Mouse (Mus musculus): ENCODE data around the gene Pdhx.

The Pdhx gene

GRCm38 (mm10) chr2:103073219-103073982 is at the start of gene Pdhx, which contains the start of gene Apip:
Pdhx (minus strand) TSS chr2:103073513.
Apip (plus strand) TSS chr2:103073675.
- peak; percentile 99 for DNase-seq

- no peak for DNase-seq
Measured at GRCm38 (mm10) chr2:103119197-103119854, 46.0 kb upstream of the Pdhx start.

- DNase-seq: no peak
Measured at GRCm38 (mm10) chr2:103118324-103119196, 45.2 kb upstream of the Pdhx start.

GRCm38 (mm10) chr2:103117212-103117611 is 43.9 kb upstream of the Pdhx start:
- no peak for DNase-seq

GRCm38 (mm10) chr2:103111669-103112068 is 38.4 kb upstream of the Pdhx start:
- DNase-seq: no peak

- DNase-seq: no peak
Measured at GRCm38 (mm10) chr2:103106172-103106571, 32.9 kb upstream of the Pdhx start.

- DNase-seq: no peak
Measured at GRCm38 (mm10) chr2:103102595-103102994, 29.3 kb upstream of the Pdhx start.

GRCm38 (mm10) chr2:103089521-103089920 is 16.2 kb upstream of the Pdhx start:
- DNase-seq: no peak

GRCm38 (mm10) chr2:103088099-103088498 is 14.8 kb upstream of the Pdhx start:
- DNase-seq: peak; percentile 18

GRCm38 (mm10) chr2:103086432-103086831 is 13.1 kb upstream of the Pdhx start:
- peak; percentile 13 for DNase-seq

- no peak for DNase-seq
Measured at GRCm38 (mm10) chr2:103085633-103086032, 12.3 kb upstream of the Pdhx start.

GRCm38 (mm10) chr2:103084451-103084850 is 11.1 kb upstream of the Pdhx start:
- DNase-seq: no peak

- no peak for DNase-seq
Measured at GRCm38 (mm10) chr2:103082853-103083252, 9.5 kb upstream of the Pdhx start.

- no peak for DNase-seq
Measured at GRCm38 (mm10) chr2:103081706-103082105, 8.4 kb upstream of the Pdhx start.

GRCm38 (mm10) chr2:103081117-103081516 is 7.8 kb upstream of the Pdhx start:
- no peak for DNase-seq

- no peak for DNase-seq
Measured at GRCm38 (mm10) chr2:103070586-103070985, 2.7 kb downstream of the Pdhx start.

- DNase-seq: no peak
Measured at GRCm38 (mm10) chr2:103069752-103070405, 3.4 kb downstream of the Pdhx start.

GRCm38 (mm10) chr2:103068602-103069001 is 4.7 kb downstream of the Pdhx start:
- DNase-seq: no peak

GRCm38 (mm10) chr2:103067552-103068207 is 5.6 kb downstream of the Pdhx start:
- DNase-seq: no peak

GRCm38 (mm10) chr2:103066683-103067551 is 6.4 kb downstream of the Pdhx start:
- DNase-seq: no peak

- peak; percentile 21 for DNase-seq
Measured at GRCm38 (mm10) chr2:103062865-103063264, 10.4 kb downstream of the Pdhx start.
